Mouse (Mus musculus): ENCODE data around the gene Neurog2. TPM values are rescaled to one million over a fixed set of nuclear protein-coding genes. Genes with fewer than 3 reads are reported as not detected.

Neurog2 gene
- total and polyA plus RNA-seq, 3 experiments: not detected

GRCm38 (mm10) chr3:127660712-127661111 is 27.8 kb downstream of the Neurog2 start:
- H3K27ac ChIP-seq (ENCODE audit: insufficient read depth, low read depth): no peak overlapping the region
- H3K9ac ChIP-seq (ENCODE audit: insufficient read depth, low read depth): no peak overlapping the region
- TF ChIP-seq GABPA (IDR thresholded peaks at IDR 0.05; ENCODE audit: insufficient replicate concordance, low read depth, low read length): no peak
- no peaks in the 10 kb centered on the region for H3K27me3 ChIP-seq (replicated peaks)
- H3K4me3 ChIP-seq (replicated peaks in 1 of 3; ENCODE audit: low read depth in 2 of 3, low read length in 2 of 3, poor library complexity in 1 of 3): no peak overlapping the region
- no peaks in the 10 kb centered on the region for H3K36me3 ChIP-seq (replicated peaks in 1 of 2; ENCODE audit: control insufficient read depth in 1 of 2, insufficient read depth in 1 of 2, low read length in 1 of 2)
- no peak overlapping the region for H3K4me2 ChIP-seq (ENCODE audit: insufficient read depth, low read depth, poor library complexity, severe bottlenecking)
- dilution Hi-C loops (cut with MboI; ENCODE audit: extremely low pct_ligation_motif_present, extremely low pct_unique_long_range_greater_than_20kb, low sequenced_read_pairs) (no loop called here), in situ Hi-C loops (cut with MboI; ENCODE audit: low pct_ligation_motif_present, low pct_unique_long_range_greater_than_20kb, low sequenced_read_pairs) (no loop called here)
- no peaks in the 10 kb centered on the region for H3K9me3 ChIP-seq (replicated peaks; ENCODE audit: low read length)
- no peaks in the 10 kb centered on the region for H3K79me2 ChIP-seq (replicated peaks; ENCODE audit: control insufficient read depth, extremely low read depth, insufficient read depth, poor library complexity, severe bottlenecking)
- peaks cover 0 to 3% of the 10 kb centered on the region in 2 experiments; a peak in 1 of 4 replicates for H3K4me1 ChIP-seq (ENCODE audit: control insufficient read depth in 1 of 2, insufficient read depth in 2 of 2)
- DNase-seq (ENCODE audit: extremely low read depth): no peak

DNA sequence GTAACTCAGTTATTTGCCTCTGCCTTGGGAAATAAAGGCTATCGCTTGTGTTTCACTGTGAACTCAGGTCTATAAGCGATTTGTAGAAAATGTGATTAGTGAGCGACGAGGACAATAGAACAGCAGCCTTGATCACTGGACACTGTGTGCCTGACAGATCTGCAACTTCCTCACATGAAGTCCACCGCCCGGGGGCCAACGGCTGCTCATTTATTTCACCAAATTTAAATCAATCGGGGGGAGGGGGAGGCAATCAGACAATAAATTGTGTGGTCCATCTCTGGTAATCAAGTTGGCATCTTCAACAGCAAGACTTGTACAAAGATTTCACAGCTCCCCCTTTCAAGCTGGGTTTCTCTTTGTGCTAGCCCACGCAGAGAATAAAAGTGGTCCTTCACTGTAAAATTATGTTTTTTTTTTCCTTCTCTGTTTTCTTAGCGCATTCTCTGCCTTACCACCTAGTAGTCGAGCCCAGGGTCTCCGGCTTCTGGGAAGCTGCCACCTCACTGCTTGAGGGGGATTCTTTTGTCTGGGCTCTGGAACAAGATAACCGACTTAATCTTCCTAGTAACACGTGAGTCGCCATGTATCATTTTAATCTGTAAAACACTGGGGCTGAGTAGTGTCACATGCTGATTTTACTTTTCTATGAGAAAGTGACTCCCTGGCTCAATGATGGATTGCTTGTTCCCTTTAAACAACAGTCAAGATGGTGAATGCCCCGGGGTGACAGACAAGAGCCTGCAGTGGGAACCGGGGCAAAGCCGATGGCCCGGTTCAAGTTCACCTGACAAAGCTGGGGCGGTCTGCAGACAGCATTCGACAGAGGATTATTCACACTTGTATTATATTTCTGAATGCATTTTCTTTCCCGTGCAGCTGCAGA is 29.0 kb downstream of the Neurog2 start:
- no peak overlapping the region for H3K4me3 ChIP-seq (replicated peaks in 1 of 3; ENCODE audit: low read depth in 2 of 3, low read length in 2 of 3, poor library complexity in 1 of 3)
- H3K4me1 ChIP-seq (ENCODE audit: control insufficient read depth in 1 of 2, insufficient read depth in 2 of 2): peaks cover 0 to 3% of the 10 kb centered on the region in 2 experiments; a peak in 1 of 4 replicates
- no peak for DNase-seq (ENCODE audit: extremely low read depth)
- dilution Hi-C loops (cut with MboI; ENCODE audit: extremely low pct_ligation_motif_present, extremely low pct_unique_long_range_greater_than_20kb, low sequenced_read_pairs): no loop called here
- in situ Hi-C loops (cut with MboI; ENCODE audit: low pct_ligation_motif_present, low pct_unique_long_range_greater_than_20kb, low sequenced_read_pairs): no loop called here
- H3K9ac ChIP-seq (ENCODE audit: insufficient read depth, low read depth): no peak overlapping the region
- no peaks in the 10 kb centered on the region for H3K27me3 ChIP-seq (replicated peaks)
- H3K27ac ChIP-seq (ENCODE audit: insufficient read depth, low read depth): no peak overlapping the region
- H3K4me2 ChIP-seq (ENCODE audit: insufficient read depth, low read depth, poor library complexity, severe bottlenecking): no peak overlapping the region
- no peaks in the 10 kb centered on the region for H3K36me3 ChIP-seq (replicated peaks in 1 of 2; ENCODE audit: control insufficient read depth in 1 of 2, insufficient read depth in 1 of 2, low read length in 1 of 2)
- no peak for TF ChIP-seq CTCF (conservative IDR thresholded peaks at IDR 0.05 in 1 of 2, IDR thresholded peaks at IDR 0.05 in 1 of 2; ENCODE audit: low read depth in 2 of 2, low read length in 2 of 2)
- TF ChIP-seq MYC (IDR thresholded peaks at IDR 0.05; ENCODE audit: low read depth, low read length): no peak
- TF ChIP-seq GABPA (IDR thresholded peaks at IDR 0.05; ENCODE audit: insufficient replicate concordance, low read depth, low read length): no peak
- TF ChIP-seq POLR2A (IDR thresholded peaks at IDR 0.05; ENCODE audit: low read depth, low read length): no peak
- TF ChIP-seq TCF12 (IDR thresholded peaks at IDR 0.05; ENCODE audit: low read depth, low read length): no peak
- TF ChIP-seq RAD21 (IDR thresholded peaks at IDR 0.05; ENCODE audit: low read depth, low read length): no peak
- no peak for TF ChIP-seq BHLHE40 (IDR thresholded peaks at IDR 0.05; ENCODE audit: low read depth, low read length)
- TF ChIP-seq MEF2A (IDR thresholded peaks at IDR 0.05; ENCODE audit: borderline replicate concordance, low read depth, low read length): no peak
- no peak for TF ChIP-seq USF1 (IDR thresholded peaks at IDR 0.05; ENCODE audit: low read depth, low read length)
- no peak for TF ChIP-seq IRF4 (IDR thresholded peaks at IDR 0.05; ENCODE audit: low read depth, low read length)
- TF ChIP-seq ELF1 (IDR thresholded peaks at IDR 0.05; ENCODE audit: low read depth, low read length): no peak
- TF ChIP-seq KAT2A (IDR thresholded peaks at IDR 0.05; ENCODE audit: insufficient replicate concordance, low read length): no peak
- no peak for TF ChIP-seq UBTF (IDR thresholded peaks at IDR 0.05; ENCODE audit: low read depth, low read length)
- no peak for TF ChIP-seq EP300 (IDR thresholded peaks at IDR 0.05; ENCODE audit: low read length)
- TF ChIP-seq NRF1 (IDR thresholded peaks at IDR 0.05; ENCODE audit: low read depth, low read length): no peak
- TF ChIP-seq ZKSCAN1 (IDR thresholded peaks at IDR 0.05; ENCODE audit: borderline replicate concordance, low read depth, low read length): no peak
- no peak for TF ChIP-seq CHD2 (IDR thresholded peaks at IDR 0.05; ENCODE audit: low read length)
- no peaks in the 10 kb centered on the region for H3K9me3 ChIP-seq (replicated peaks; ENCODE audit: low read length)
- H3K79me2 ChIP-seq (replicated peaks; ENCODE audit: control insufficient read depth, extremely low read depth, insufficient read depth, poor library complexity, severe bottlenecking): no peaks in the 10 kb centered on the region

Measured in CH12.LX (cell line).